Mouse (Mus musculus): ENCODE measurements at regions not wholly inside any gene's neighbourhood (a gene's known extent, or its start where the extent isn't known, plus 50 kb on each side); places are given as distances from the start of the nearest gene placed in this dataset.

- Histone ChIP-seq H3K27me3 (no peaks in the 10 kb centered on the region), H3K4me1 (replicated peaks) (no peaks in the 10 kb centered on the region), H3K27ac (no peak overlapping the region), H3K4me3 (replicated peaks) (no peak overlapping the region), H3K9ac (replicated peaks) (no peak overlapping the region), H3K9me3 (no peaks in the 10 kb centered on the region), H3K36me3 (no peaks in the 10 kb centered on the region), H3K4me2 (replicated peaks) (no peak overlapping the region)
- WGBS: 95% methylated on average over 6 of the region's 6 CpGs
- ATAC-seq: no peak
Measured at GRCm38 (mm10) chr4:39508866-39509265, 58.8 kb downstream of the 1700009N14Rik start.

- H3K27ac ChIP-seq: no peak overlapping the region
- WGBS: 84% methylated on average over 2 of the region's 2 CpGs
- no peak for ATAC-seq
Measured at GRCm38 (mm10) chr4:39527492-39527891, 77.4 kb downstream of the 1700009N14Rik start.

GRCm38 (mm10) chr4:39528661-39529060, 78.6 kb downstream of the 1700009N14Rik start:
- H3K9me3 ChIP-seq: no peaks in the 10 kb centered on the region
- no peak overlapping the region for H3K27ac ChIP-seq
- no peak overlapping the region for H3K4me3 ChIP-seq (replicated peaks)
- H3K4me2 ChIP-seq (replicated peaks): no peak overlapping the region
- no peaks in the 10 kb centered on the region for H3K36me3 ChIP-seq
- no peak overlapping the region for H3K9ac ChIP-seq (replicated peaks)
- H3K4me1 ChIP-seq (replicated peaks): no peaks in the 10 kb centered on the region
- no peak for ATAC-seq
- H3K27me3 ChIP-seq: no peaks in the 10 kb centered on the region
- 69% methylated on average over 4 of the region's 4 CpGs for WGBS

More at GRCm38 (mm10) chr4:39527492-39527891, 77.4 kb downstream of the 1700009N14Rik start:
- no peaks in the 10 kb centered on the region for H3K4me1 ChIP-seq (replicated peaks)
- no peaks in the 10 kb centered on the region for H3K9me3 ChIP-seq
- no peak overlapping the region for H3K4me3 ChIP-seq (replicated peaks)
- H3K36me3 ChIP-seq: no peaks in the 10 kb centered on the region
- no peak overlapping the region for H3K4me2 ChIP-seq (replicated peaks)
- no peak overlapping the region for H3K9ac ChIP-seq (replicated peaks)
- no peaks in the 10 kb centered on the region for H3K27me3 ChIP-seq

- WGBS: 85% methylated on average over 3 of the region's 3 CpGs
- no peaks in the 10 kb centered on the region for H3K36me3 ChIP-seq
- no peak for ATAC-seq
Measured at GRCm38 (mm10) chr4:39556101-39556763, 106.1 kb downstream of the 1700009N14Rik start.

GRCm38 (mm10) chr4:39597426-39597825, 147.3 kb downstream of the 1700009N14Rik start:
- no peak overlapping the region for H3K4me2 ChIP-seq (replicated peaks)
- WGBS: 85% methylated on average over 2 of the region's 2 CpGs
- no peak overlapping the region for H3K4me3 ChIP-seq (replicated peaks)
- H3K4me1 ChIP-seq (replicated peaks): no peaks in the 10 kb centered on the region
- no peaks in the 10 kb centered on the region for H3K36me3 ChIP-seq
- no peak for ATAC-seq
- H3K27me3 ChIP-seq: no peaks in the 10 kb centered on the region
- H3K9ac ChIP-seq (replicated peaks): no peak overlapping the region
- no peak overlapping the region for H3K27ac ChIP-seq
- H3K9me3 ChIP-seq: no peaks in the 10 kb centered on the region

More at GRCm38 (mm10) chr4:39556101-39556763, 106.1 kb downstream of the 1700009N14Rik start:
- Histone ChIP-seq H3K4me2 (replicated peaks) (no peak overlapping the region), H3K4me1 (replicated peaks) (no peaks in the 10 kb centered on the region), H3K9me3 (no peaks in the 10 kb centered on the region), H3K4me3 (replicated peaks) (no peak overlapping the region), H3K27ac (no peak overlapping the region), H3K27me3 (no peaks in the 10 kb centered on the region), H3K9ac (replicated peaks) (no peak overlapping the region)

GRCm38 (mm10) chr4:39605046-39605445, 155.0 kb downstream of the 1700009N14Rik start:
- no peak overlapping the region for H3K4me3 ChIP-seq (replicated peaks)
- no peak overlapping the region for H3K27ac ChIP-seq
- H3K36me3 ChIP-seq: no peaks in the 10 kb centered on the region
- H3K9me3 ChIP-seq: no peaks in the 10 kb centered on the region
- no peaks in the 10 kb centered on the region for H3K4me1 ChIP-seq (replicated peaks)
- 98% methylated on average over 5 of the region's 5 CpGs for WGBS
- H3K27me3 ChIP-seq: no peaks in the 10 kb centered on the region
- no peak overlapping the region for H3K4me2 ChIP-seq (replicated peaks)
- ATAC-seq: no peak
- no peak overlapping the region for H3K9ac ChIP-seq (replicated peaks)

- Histone ChIP-seq H3K4me1 (replicated peaks) (no peaks in the 10 kb centered on the region), H3K27ac (no peak overlapping the region), H3K9me3 (no peaks in the 10 kb centered on the region), H3K4me2 (replicated peaks) (no peak overlapping the region), H3K4me3 (replicated peaks) (no peak overlapping the region), H3K36me3 (no peaks in the 10 kb centered on the region), H3K27me3 (no peaks in the 10 kb centered on the region), H3K9ac (replicated peaks) (no peak overlapping the region)
- WGBS: 88% methylated on average over 7 of the region's 7 CpGs
- ATAC-seq: no peak
Measured at GRCm38 (mm10) chr4:39644136-39644535, 194.0 kb downstream of the 1700009N14Rik start.

- H3K4me1 ChIP-seq (replicated peaks): no peaks in the 10 kb centered on the region
- no peak overlapping the region for H3K9ac ChIP-seq (replicated peaks)
- no peak overlapping the region for H3K4me3 ChIP-seq (replicated peaks)
- no peak overlapping the region for H3K4me2 ChIP-seq (replicated peaks)
- no peak overlapping the region for H3K27ac ChIP-seq
- H3K9me3 ChIP-seq: no peaks in the 10 kb centered on the region
- ATAC-seq: no peak
- no peaks in the 10 kb centered on the region for H3K27me3 ChIP-seq
- H3K36me3 ChIP-seq: no peaks in the 10 kb centered on the region
- WGBS: 78% methylated on average over 5 of the region's 5 CpGs
Measured at GRCm38 (mm10) chr4:39644849-39645248, 194.8 kb downstream of the 1700009N14Rik start.

GRCm38 (mm10) chr4:39660538-39660937, 210.4 kb downstream of the 1700009N14Rik start:
- ATAC-seq: no peak; the same call in 1 of the 2 replicates
- 45% methylated on average over 2 of the region's 2 CpGs for WGBS
- no peak overlapping the region for H3K27ac ChIP-seq
- H3K4me1 ChIP-seq (replicated peaks): peaks cover 9% of the 10 kb centered on the region
- no peaks in the 10 kb centered on the region for H3K27me3 ChIP-seq
- no peaks in the 10 kb centered on the region for H3K9me3 ChIP-seq
- H3K9ac ChIP-seq (replicated peaks): no peak overlapping the region
- H3K4me3 ChIP-seq (replicated peaks): no peak overlapping the region
- H3K36me3 ChIP-seq: no peaks in the 10 kb centered on the region
- H3K4me2 ChIP-seq (replicated peaks): no peak overlapping the region

GRCm38 (mm10) chr4:39672609-39673008, 222.5 kb downstream of the 1700009N14Rik start:
- H3K4me1 ChIP-seq (replicated peaks): no peaks in the 10 kb centered on the region
- no peaks in the 10 kb centered on the region for H3K9me3 ChIP-seq
- H3K9ac ChIP-seq (replicated peaks): no peak overlapping the region
- 71% methylated on average over 7 of the region's 7 CpGs for WGBS
- ATAC-seq: no peak
- no peak overlapping the region for H3K4me3 ChIP-seq (replicated peaks)
- no peak overlapping the region for H3K4me2 ChIP-seq (replicated peaks)
- no peaks in the 10 kb centered on the region for H3K36me3 ChIP-seq
- H3K27me3 ChIP-seq: no peaks in the 10 kb centered on the region
- H3K27ac ChIP-seq: no peak overlapping the region

GRCm38 (mm10) chr4:39695236-39695635, 245.1 kb downstream of the 1700009N14Rik start:
- Histone ChIP-seq H3K4me2 (replicated peaks) (no peak overlapping the region), H3K9me3 (no peaks in the 10 kb centered on the region), H3K9ac (replicated peaks) (no peak overlapping the region), H3K4me1 (replicated peaks) (peaks cover 9% of the 10 kb centered on the region; the same call in 1 of the 2 replicates), H3K4me3 (replicated peaks) (no peak overlapping the region), H3K27me3 (no peaks in the 10 kb centered on the region), H3K36me3 (no peaks in the 10 kb centered on the region), H3K27ac (no peak overlapping the region)
- no peak for ATAC-seq
- WGBS: 10% methylated on average over 4 of the region's 4 CpGs

- no peak for ATAC-seq
- H3K4me1 ChIP-seq (replicated peaks): peaks cover 9% of the 10 kb centered on the region; the same call in 1 of the 2 replicates
- H3K4me3 ChIP-seq (replicated peaks): no peak overlapping the region
- no peaks in the 10 kb centered on the region for H3K9me3 ChIP-seq
- H3K9ac ChIP-seq (replicated peaks): no peak overlapping the region
- 38% methylated on average over 5 of the region's 5 CpGs for WGBS
- H3K27me3 ChIP-seq: no peaks in the 10 kb centered on the region
- H3K4me2 ChIP-seq (replicated peaks): no peak overlapping the region
- H3K27ac ChIP-seq: no peak overlapping the region
- H3K36me3 ChIP-seq: no peaks in the 10 kb centered on the region
Measured at GRCm38 (mm10) chr4:39697565-39697964, 247.5 kb downstream of the 1700009N14Rik start.

- H3K4me1 ChIP-seq (replicated peaks): peaks cover 9% of the 10 kb centered on the region; the same call in 1 of the 2 replicates
- H3K9ac ChIP-seq (replicated peaks): no peak overlapping the region
- H3K4me3 ChIP-seq (replicated peaks): no peak overlapping the region
- H3K36me3 ChIP-seq: no peaks in the 10 kb centered on the region
- H3K27ac ChIP-seq: no peak overlapping the region
- no peak overlapping the region for H3K4me2 ChIP-seq (replicated peaks)
- no peak for ATAC-seq
- 85% methylated on average over 2 of the region's 2 CpGs for WGBS
- H3K9me3 ChIP-seq: no peaks in the 10 kb centered on the region
- no peaks in the 10 kb centered on the region for H3K27me3 ChIP-seq
Measured at GRCm38 (mm10) chr4:39699347-39699746, 249.3 kb downstream of the 1700009N14Rik start.
